Mouse (Mus musculus) intestine, embryonic 16.5 days (tissue): ENCODE measurements around the gene Gm20075. TPM values are rescaled to one million over a fixed set of nuclear protein-coding genes. Genes with fewer than 3 reads are reported as not detected.

Source experiments
- ATAC-seq: fragments of 200-750 bp; cut with Nextera tagmentation; 2 replicates; pipeline ENCODE4 v1.8.0; 2017; ENCODE audit warnings: moderate TSS enrichment, moderate library complexity
- H3K27ac ChIP-seq: fragments of 300-500 bp; sonication (generic); 2 replicates; pipeline ENCODE4 v1.5.1; 2014; ENCODE audit warnings: mild to moderate bottlenecking, low read length
- H3K27me3 ChIP-seq: fragments of 300-500 bp; sonication (generic); replicated peaks from 2 replicates; pipeline ENCODE4 v1.6.1; 2014; ENCODE audit warnings: low read length, control low read depth, mixed read lengths; ENCODE audit not compliant: control insufficient read depth, insufficient read depth
- H3K36me3 ChIP-seq: fragments of 300-500 bp; sonication (generic); 2 replicates; pipeline ENCODE4 v1.6.1; 2014; ENCODE audit warnings: low read length, control low read depth; ENCODE audit not compliant: control insufficient read depth, insufficient read depth
- H3K4me1 ChIP-seq: fragments of 300-500 bp; sonication (generic); 2 replicates; pipeline ENCODE4 v1.6.1; 2014; ENCODE audit warnings: low read length, control low read depth, mixed read lengths; ENCODE audit not compliant: control insufficient read depth, insufficient read depth
- H3K4me2 ChIP-seq: fragments of 300-500 bp; sonication (generic); 2 replicates; pipeline ENCODE4 v1.6.1; 2014; ENCODE audit warnings: low read depth, low read length, control low read depth
- H3K4me3 ChIP-seq: fragments of 300-500 bp; sonication (generic); 2 replicates; pipeline ENCODE4 v1.5.1; 2014; ENCODE audit warnings: mild to moderate bottlenecking, low read length
- H3K9ac ChIP-seq: fragments of 300-500 bp; sonication (generic); 2 replicates; pipeline ENCODE4 v1.6.1; 2014; ENCODE audit warnings: low read depth, low read length
- H3K9me3 ChIP-seq: fragments of 300-500 bp; sonication (generic); 2 replicates; pipeline ENCODE4 v1.6.1; 2016; ENCODE audit warnings: low read length, control low read depth; ENCODE audit not compliant: control insufficient read depth
- WGBS: fragments of 180-500 bp; shearing (Covaris S2); extraction: QIAGEN DNeasy Blood & Tissue Kit; methylation state at CpG from one replicate; pipeline ENCODE4 v1.1.7; 2014; 5-methylcytosine and 5-hydroxymethylcytosine counted together
- polyA plus RNA-seq: library from polyadenylated mRNA; unstranded; fragments of >200 nt; fragmentation: Nextera tagmentation; extraction: Ambion mirVana; gene quantifications from 2 replicates; pipeline ENCODE4 v1.2.1, GENCODE M21; 2015

Gm20075 gene
- polyA plus RNA-seq, 1 experiment from 2014 or later = 19.3 TPM

- no peaks in the 10 kb centered on the region for H3K36me3 ChIP-seq
- ATAC-seq = no peak
- 50% methylated on average over 8 of the region's 8 CpGs for WGBS
- H3K9ac ChIP-seq = no peak overlapping the region
- H3K4me3 ChIP-seq = no peak overlapping the region
- H3K27ac ChIP-seq = no peak overlapping the region
- H3K4me2 ChIP-seq = no peak overlapping the region
- no peaks in the 10 kb centered on the region for H3K9me3 ChIP-seq
- no peaks in the 10 kb centered on the region for H3K27me3 ChIP-seq
- no peaks in the 10 kb centered on the region for H3K4me1 ChIP-seq
These were observed 7.6 kb downstream of the Gm20075 start for GRCm38 (mm10) chr13:96073555-96073954.

GRCm38 (mm10) chr13:96052755-96053154 lies 28.4 kb downstream of the Gm20075 start:
- whole genome bisulfite sequencing = 83% methylated on average over 3 of the region's 3 CpGs
- H3K36me3 ChIP-seq = no peaks in the 10 kb centered on the region
- H3K27ac ChIP-seq = no peak overlapping the region
- no peak overlapping the region for H3K9ac ChIP-seq
- no peaks in the 10 kb centered on the region for H3K4me1 ChIP-seq
- no peak overlapping the region for H3K4me2 ChIP-seq
- no peak overlapping the region for H3K4me3 ChIP-seq
- no peaks in the 10 kb centered on the region for H3K27me3 ChIP-seq
- no peak for ATAC-seq
- no peaks in the 10 kb centered on the region for H3K9me3 ChIP-seq

GRCm38 (mm10) chr13:96045396-96045795 lies 35.8 kb downstream of the Gm20075 start:
- no peak overlapping the region for H3K4me2 ChIP-seq
- no peak overlapping the region for H3K4me3 ChIP-seq
- H3K27me3 ChIP-seq = no peaks in the 10 kb centered on the region
- no peak overlapping the region for H3K27ac ChIP-seq
- H3K36me3 ChIP-seq = no peaks in the 10 kb centered on the region
- 60% methylated on average over 5 of the region's 5 CpGs for WGBS
- no peak for ATAC-seq
- H3K4me1 ChIP-seq = no peaks in the 10 kb centered on the region
- no peaks in the 10 kb centered on the region for H3K9me3 ChIP-seq
- no peak overlapping the region for H3K9ac ChIP-seq

DNA sequence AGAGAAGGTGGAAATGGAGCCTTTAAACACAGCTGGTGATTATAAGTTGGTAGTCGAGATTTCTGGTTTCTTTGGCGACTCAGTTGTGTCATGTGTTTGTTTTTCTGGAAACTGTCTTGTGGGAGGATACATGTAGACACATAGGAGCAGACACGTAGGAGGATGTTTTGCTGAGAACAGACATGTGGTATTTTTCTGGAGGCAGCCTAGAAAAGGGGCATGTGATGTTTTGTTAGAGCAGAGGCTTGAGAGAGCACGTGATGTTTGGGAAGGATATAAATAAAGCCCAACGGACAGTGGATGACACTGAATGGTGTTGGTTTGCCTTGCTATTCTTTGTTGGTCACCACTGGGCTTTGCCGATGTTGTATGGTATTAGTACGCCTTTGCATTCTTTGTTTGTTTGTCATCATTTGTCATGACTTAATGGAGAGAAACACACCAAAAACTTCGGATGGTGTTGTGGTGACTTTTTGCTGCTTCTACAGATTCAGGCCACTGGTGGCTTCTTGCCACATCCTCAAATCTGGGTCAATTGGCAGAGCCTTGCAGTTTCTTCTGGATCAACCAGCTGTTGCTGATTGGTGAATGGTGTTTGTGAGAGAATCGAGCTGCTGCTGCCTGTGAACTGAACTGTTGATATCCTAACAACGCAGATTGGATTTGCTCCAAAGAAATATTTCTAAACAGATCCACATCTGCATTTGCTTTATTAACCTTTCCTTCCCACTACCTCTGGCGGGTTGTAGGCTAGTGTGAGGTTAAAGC lies 40.7 kb downstream of the Gm20075 start:
- Histone ChIP-seq H3K36me3 (no peaks in the 10 kb centered on the region), H3K9me3 (no peaks in the 10 kb centered on the region), H3K27ac (no peak overlapping the region), H3K27me3 (no peaks in the 10 kb centered on the region), H3K9ac (no peak overlapping the region), H3K4me1 (no peaks in the 10 kb centered on the region), H3K4me3 (no peak overlapping the region), H3K4me2 (no peak overlapping the region)
- WGBS = 70% methylated on average over 11 of the region's 11 CpGs
- no peak for ATAC-seq

- no peak for ATAC-seq
- no peaks in the 10 kb centered on the region for H3K4me1 ChIP-seq
- no peak overlapping the region for H3K4me3 ChIP-seq
- no peak overlapping the region for H3K9ac ChIP-seq
- 51% methylated on average over 1 of the region's 1 CpGs for WGBS
- no peaks in the 10 kb centered on the region for H3K36me3 ChIP-seq
- no peak overlapping the region for H3K27ac ChIP-seq
- no peak overlapping the region for H3K4me2 ChIP-seq
- no peaks in the 10 kb centered on the region for H3K9me3 ChIP-seq
- no peaks in the 10 kb centered on the region for H3K27me3 ChIP-seq
These were observed 41.6 kb downstream of the Gm20075 start for GRCm38 (mm10) chr13:96039536-96039935.

DNA sequence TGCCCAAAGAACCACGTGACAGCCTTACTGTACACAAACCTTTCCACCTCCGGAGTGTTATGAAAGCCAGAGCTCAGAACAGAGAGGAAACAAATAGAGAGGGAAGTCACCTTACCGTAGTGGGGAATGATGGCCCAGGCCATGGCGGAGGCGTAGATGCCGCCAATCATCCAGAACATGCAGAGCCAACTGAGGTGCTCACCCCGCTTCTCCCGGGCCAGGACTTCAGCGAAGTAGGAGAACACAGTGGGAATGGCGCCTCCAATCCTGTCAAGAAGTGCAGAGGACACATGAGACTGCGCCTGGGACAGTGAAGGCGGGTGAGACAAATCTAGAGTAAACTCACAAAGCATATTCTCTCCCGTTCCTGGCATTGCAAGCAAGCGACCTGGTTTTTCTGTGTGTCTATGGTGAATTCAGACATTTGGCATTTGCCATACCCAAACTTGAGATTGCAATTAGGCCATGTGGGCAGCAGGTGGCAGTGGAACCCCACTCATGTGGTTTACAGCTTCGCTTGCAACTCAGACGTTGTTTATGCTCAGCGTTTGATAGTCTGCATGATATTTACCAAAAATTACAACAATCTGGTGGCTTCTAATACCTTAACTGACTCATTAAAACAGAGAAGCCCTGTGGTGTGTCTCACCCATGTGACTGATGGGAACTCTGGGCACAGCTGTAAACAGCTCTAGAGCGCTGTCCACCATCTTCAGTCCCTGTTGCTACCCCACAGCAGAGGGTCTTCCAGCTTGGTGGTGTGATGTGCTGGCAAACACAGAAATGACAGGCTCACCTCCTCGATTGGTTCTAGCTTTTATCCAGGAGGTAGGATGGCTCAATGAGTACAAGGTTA lies 50.6 kb downstream of the Gm20075 start:
- 63% methylated on average over 19 of the region's 19 CpGs for WGBS
- no peak overlapping the region for H3K27ac ChIP-seq

More for the DNA sequence above, 50.6 kb downstream of the Gm20075 start:
- H3K4me2 ChIP-seq = no peak overlapping the region
- H3K9ac ChIP-seq = no peak overlapping the region
- no peaks in the 10 kb centered on the region for H3K27me3 ChIP-seq
- no peaks in the 10 kb centered on the region for H3K36me3 ChIP-seq
- H3K9me3 ChIP-seq = no peaks in the 10 kb centered on the region
- no peaks in the 10 kb centered on the region for H3K4me1 ChIP-seq
- H3K4me3 ChIP-seq = no peak overlapping the region
- ATAC-seq = no peak

Other genes starting within 250 kb of the Gm20075 start
- 29.4 and 32.5 TPM in 2 replicates for gene Iqgap2, start 189.5 kb downstream of the Gm20075 start, polyA plus RNA-seq
- gene Gm17190, start 678 bp upstream of the Gm20075 start, polyA plus RNA-seq = not detected in 2 replicates
- gene Sv2c, start 51.2 kb upstream of the Gm20075 start, polyA plus RNA-seq = 1.1 and 1.8 TPM in 2 replicates